In the genomic region with DNA sequence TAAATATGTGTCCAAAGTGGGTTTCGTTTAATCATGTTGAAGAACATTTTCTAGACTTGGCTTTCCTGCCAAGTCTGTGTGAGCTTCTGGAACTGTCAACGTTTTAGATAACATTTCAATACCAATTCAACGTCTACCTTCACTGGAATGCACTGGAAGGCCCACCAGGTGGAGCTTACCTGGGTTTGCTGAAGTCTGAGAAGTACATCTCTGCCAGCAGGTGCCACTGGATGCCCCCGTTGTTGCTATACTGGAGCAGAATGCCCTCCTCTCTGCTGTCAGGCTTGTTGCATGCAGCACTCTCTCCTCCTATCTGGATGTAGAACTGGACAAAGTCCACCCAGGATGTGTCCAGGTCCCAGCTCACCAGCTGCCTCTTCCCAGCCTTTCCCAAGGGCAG, we compare ENCODE assay signal across 26 mouse cellular contexts.
DNase-seq lines count a peak whose midpoint lies in the region; ATAC-seq and TF ChIP-seq lines count a peak whose summit lies in the region.
"Had no signal": no experiment of that assay in that cellular context is flagged by ENCODE, and none has a peak within 500 bp of the region (broad histone marks: within the 10 kb centered on the region; RNA-seq: fewer than 3 reads in every experiment).

No protein-coding gene starts in this region.

- no peak for TF ChIP-seq EP300 in heart, postnatal 0 days (IDR thresholded peaks at IDR 0.05; ENCODE audit: low read depth)

- peak; percentile 35 for DNase-seq in cerebellum, adult 9-10 months
- no peak for DNase-seq in cerebellum, adult 18-20 months
- no peak for DNase-seq in heart, postnatal 0 days (ENCODE audit: low spot score)
- DNase-seq in heart, postnatal 4 days: no peak
- no peak for DNase-seq in midbrain, postnatal 0 days (ENCODE audit: low spot score)
- DNase-seq in gastrocnemius, adult 2 months: no peak
- DNase-seq: adrenal gland, adult 8-10 months; gastrocnemius, postnatal 36 days; heart, adult 2 months; heart, postnatal 14 days; kidney, adult 2 months; kidney, postnatal 4 days; lung, adult 18-20 months; lung, postnatal 4 days had no signal

- intact Hi-C loops in gastrocnemius, adult 2 months (cut with DNase I): no loop called here

- ATAC-seq in heart, postnatal 0 days (ENCODE audit: insufficient read depth, low read depth): no peak
- ATAC-seq in midbrain, postnatal 0 days (ENCODE audit: low FRiP score): no peak
- no peak for ATAC-seq in midbrain, embryonic 15.5 days (replicated peaks)
- ATAC-seq: activated CD4-positive, CD25-positive, alpha-beta regulatory T cell, adult 4 months; CD4-positive, CD25-positive, alpha-beta regulatory T cell, adult 4 months; forebrain, embryonic 15.5 days; liver, embryonic 12.5 days; lung, postnatal 0 days had no signal

- H3K9ac ChIP-seq in heart, postnatal 0 days (replicated peaks; ENCODE audit: low read depth, low read length): no peak overlapping the region
- H3K9ac ChIP-seq in midbrain, postnatal 0 days (replicated peaks; ENCODE audit: low read length, poor library complexity, severe bottlenecking): no peak overlapping the region
- H3K9ac ChIP-seq in midbrain, embryonic 15.5 days: no peak overlapping the region
- H3K9ac ChIP-seq: embryonic facial prominence, embryonic 13.5 days; forebrain, embryonic 15.5 days; heart, embryonic 13.5 days; limb, embryonic 13.5 days; liver, embryonic 12.5 days; midbrain, embryonic 12.5 days had no signal

- no peaks in the 10 kb centered on the region for H3K9me3 ChIP-seq in heart, postnatal 0 days (replicated peaks; ENCODE audit: control insufficient read depth, low read length)
- no peaks in the 10 kb centered on the region for H3K9me3 ChIP-seq in midbrain, postnatal 0 days (ENCODE audit: low read length)
- no peaks in the 10 kb centered on the region for H3K9me3 ChIP-seq in midbrain, embryonic 15.5 days
- H3K9me3 ChIP-seq: embryonic facial prominence, embryonic 13.5 days; forebrain, embryonic 10.5 days; forebrain, embryonic 15.5 days; heart, embryonic 13.5 days; limb, embryonic 13.5 days; liver, embryonic 12.5 days; midbrain, embryonic 12.5 days had no signal

- 59% methylated on average over 4 of the region's 4 CpGs for WGBS in heart, postnatal 0 days
- 78% methylated on average over 4 of the region's 4 CpGs for WGBS in midbrain, postnatal 0 days
- WGBS in midbrain, embryonic 15.5 days: 85% methylated on average over 4 of the region's 4 CpGs

- no peak overlapping the region for H3K4me2 ChIP-seq in heart, postnatal 0 days (ENCODE audit: low read depth, low read length)
- no peak overlapping the region for H3K4me2 ChIP-seq in midbrain, postnatal 0 days (ENCODE audit: low read depth, low read length, poor library complexity, severe bottlenecking)
- H3K4me2 ChIP-seq in midbrain, embryonic 15.5 days: no peak overlapping the region
- H3K4me2 ChIP-seq: embryonic facial prominence, embryonic 13.5 days; forebrain, embryonic 15.5 days; heart, embryonic 13.5 days; limb, embryonic 13.5 days; liver, embryonic 12.5 days; midbrain, embryonic 12.5 days had no signal

- no peaks in the 10 kb centered on the region for H3K36me3 ChIP-seq in heart, postnatal 0 days (replicated peaks; ENCODE audit: control insufficient read depth, insufficient read depth, low read length)
- no peaks in the 10 kb centered on the region for H3K36me3 ChIP-seq in midbrain, postnatal 0 days (ENCODE audit: insufficient read depth, low read length)
- no peaks in the 10 kb centered on the region for H3K36me3 ChIP-seq in midbrain, embryonic 15.5 days (replicated peaks)
- H3K36me3 ChIP-seq: embryonic facial prominence, embryonic 13.5 days; forebrain, embryonic 10.5 days; forebrain, embryonic 15.5 days; heart, embryonic 13.5 days; limb, embryonic 13.5 days; midbrain, embryonic 12.5 days had no signal

- TF ChIP-seq CTCF in heart, postnatal 0 days (IDR thresholded peaks at IDR 0.05; ENCODE audit: low read depth): peak; percentile 13; the same call in 1 of the 2 replicates
- peak; percentile 61 for TF ChIP-seq CTCF in midbrain, postnatal 0 days (IDR thresholded peaks at IDR 0.05)
- TF ChIP-seq CTCF in gastrocnemius, adult 2 months (IDR thresholded peaks at IDR 0.05): no peak

- H3K27me3 ChIP-seq in heart, postnatal 0 days (ENCODE audit: control insufficient read depth, insufficient read depth, low read length): no peaks in the 10 kb centered on the region
- H3K27me3 ChIP-seq in midbrain, postnatal 0 days (ENCODE audit: insufficient read depth, low read length): no peaks in the 10 kb centered on the region
- H3K27me3 ChIP-seq in midbrain, embryonic 15.5 days (replicated peaks): no peaks in the 10 kb centered on the region
- H3K27me3 ChIP-seq: embryonic facial prominence, embryonic 13.5 days; forebrain, embryonic 15.5 days; heart, embryonic 13.5 days; limb, embryonic 13.5 days; liver, embryonic 12.5 days; megakaryocyte, embryonic 14.5 days; midbrain, embryonic 12.5 days had no signal

- no peaks in the 10 kb centered on the region for H3K4me1 ChIP-seq in heart, postnatal 0 days (ENCODE audit: control insufficient read depth, insufficient read depth)
- no peaks in the 10 kb centered on the region for H3K4me1 ChIP-seq in midbrain, postnatal 0 days (ENCODE audit: insufficient read depth, low read length)
- H3K4me1 ChIP-seq in midbrain, embryonic 15.5 days: 0 out of 2 replicates have a peak, but pooled peaks cover 3% of the 10 kb centered on the region
- H3K4me1 ChIP-seq: embryonic facial prominence, embryonic 13.5 days; forebrain, embryonic 10.5 days; forebrain, embryonic 15.5 days; heart, embryonic 13.5 days; limb, embryonic 13.5 days; liver, embryonic 12.5 days; megakaryocyte, embryonic 14.5 days; midbrain, embryonic 12.5 days had no signal

- no peak overlapping the region for H3K27ac ChIP-seq in heart, postnatal 0 days (ENCODE audit: low read depth)
- no peak overlapping the region for H3K27ac ChIP-seq in midbrain, postnatal 0 days (ENCODE audit: low read depth, low read length)
- no peak overlapping the region for H3K27ac ChIP-seq in midbrain, embryonic 15.5 days
- H3K27ac ChIP-seq in gastrocnemius, adult 2 months: no peak overlapping the region
- H3K27ac ChIP-seq: embryonic facial prominence, embryonic 13.5 days; forebrain, embryonic 10.5 days; forebrain, embryonic 15.5 days; heart, adult 2 months; heart, embryonic 13.5 days; limb, embryonic 13.5 days; liver, embryonic 12.5 days; midbrain, embryonic 12.5 days had no signal

- no peak overlapping the region for H3K4me3 ChIP-seq in heart, postnatal 0 days (ENCODE audit: low read depth, low read length)
- no peak overlapping the region for H3K4me3 ChIP-seq in midbrain, postnatal 0 days (ENCODE audit: low read depth, low read length)
- H3K4me3 ChIP-seq in midbrain, embryonic 15.5 days: no peak overlapping the region
- H3K4me3 ChIP-seq in gastrocnemius, adult 2 months: no peak overlapping the region
- H3K4me3 ChIP-seq: embryonic facial prominence, embryonic 13.5 days; forebrain, embryonic 10.5 days; forebrain, embryonic 15.5 days; heart, adult 2 months; heart, embryonic 13.5 days; limb, embryonic 13.5 days; liver, embryonic 12.5 days; megakaryocyte, embryonic 14.5 days; midbrain, embryonic 12.5 days had no signal
